Mouse (Mus musculus) midbrain, embryonic 12.5 days (tissue): Measurements from ENCODE around the gene Amdhd2. TPM values are rescaled to one million over a fixed set of nuclear protein-coding genes. Genes with fewer than 3 reads are reported as not detected.

Experiments
- ATAC-seq: fragments of 200-750 bp; cut with Nextera tagmentation; 2 replicates; pipeline ENCODE4 v1.8.0; 2017; ENCODE audit warnings: low read depth, moderate TSS enrichment, moderate library complexity; ENCODE audit not compliant: low FRiP score
- H3K27ac ChIP-seq: fragments of 300-500 bp; sonication (generic); replicated peaks from 2 replicates; pipeline ENCODE4 v1.5.1; 2016; ENCODE audit warnings: mild to moderate bottlenecking
- H3K27me3 ChIP-seq: fragments of 300-500 bp; sonication (generic); 2 replicates; pipeline ENCODE4 v1.6.1; 2016; ENCODE audit warnings: mild to moderate bottlenecking
- H3K36me3 ChIP-seq: fragments of 300-500 bp; sonication (generic); 2 replicates; pipeline ENCODE4 v1.6.1; 2016
- H3K4me1 ChIP-seq: fragments of 300-500 bp; sonication (generic); 2 replicates; pipeline ENCODE4 v1.6.1; 2016
- H3K4me2 ChIP-seq: fragments of 300-500 bp; sonication (generic); replicated peaks from 2 replicates; pipeline ENCODE4 v1.6.1; 2016; ENCODE audit warnings: mild to moderate bottlenecking, moderate library complexity
- H3K4me3 ChIP-seq: fragments of 300-500 bp; sonication (generic); 2 replicates; pipeline ENCODE4 v1.5.1; 2016; ENCODE audit warnings: mild to moderate bottlenecking
- H3K9ac ChIP-seq: fragments of 300-500 bp; sonication (generic); replicated peaks from 2 replicates; pipeline ENCODE4 v1.6.1; 2016; ENCODE audit warnings: mild to moderate bottlenecking, moderate library complexity
- H3K9me3 ChIP-seq: fragments of 300-500 bp; sonication (generic); 2 replicates; pipeline ENCODE4 v1.6.1; 2016; ENCODE audit warnings: mild to moderate bottlenecking
- WGBS: fragments of 180-500 bp; shearing (Covaris S2); methylation state at CpG from one replicate; pipeline ENCODE4 v1.1.7; 2016; 5-methylcytosine and 5-hydroxymethylcytosine counted together
- polyA plus RNA-seq: library from polyadenylated mRNA; unstranded; fragments of >200 nt; fragmentation: Nextera tagmentation; extraction: Ambion mirVana; gene quantifications from 2 replicates; pipeline ENCODE4 v1.2.1, GENCODE M21; 2016

Amdhd2 gene
- polyA plus RNA-seq, 1 experiment from 2014 or later, result 32.9 TPM

DNA sequence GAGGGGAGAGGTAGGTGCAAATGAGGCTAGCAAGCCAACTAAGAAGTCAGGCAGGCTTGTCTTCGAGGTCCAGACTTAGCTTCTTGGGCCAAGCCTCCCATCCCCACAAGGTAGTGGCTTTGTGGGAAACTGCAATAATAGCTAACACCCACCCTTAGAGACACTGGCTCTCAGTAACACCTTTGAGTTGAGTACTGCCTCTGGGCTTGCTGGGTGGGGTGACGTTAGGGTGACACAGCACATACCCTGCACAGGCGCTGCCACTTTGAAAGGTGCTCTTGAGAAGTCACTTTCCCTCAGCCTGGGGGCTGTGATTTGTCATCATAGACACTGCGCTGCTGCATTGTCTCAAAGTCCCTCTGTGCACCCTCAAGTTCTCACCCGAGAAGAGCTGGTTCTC lies 30.2 kb upstream of the Amdhd2 start:
- no peak overlapping the region for H3K4me3 ChIP-seq
- 0 out of 2 replicates have a peak, but pooled peaks cover 4% of the 10 kb centered on the region for H3K36me3 ChIP-seq
- no peak overlapping the region for H3K27ac ChIP-seq
- no peak overlapping the region for H3K4me2 ChIP-seq
- no peak overlapping the region for H3K9ac ChIP-seq
- H3K27me3 ChIP-seq, result no peaks in the 10 kb centered on the region
- ATAC-seq, result no peak
- no peaks in the 10 kb centered on the region for H3K9me3 ChIP-seq
- H3K4me1 ChIP-seq, result peaks cover 5% of the 10 kb centered on the region; the same call in 1 of the 2 replicates
- WGBS, result 90% methylated on average over 5 of the region's 5 CpGs

DNA sequence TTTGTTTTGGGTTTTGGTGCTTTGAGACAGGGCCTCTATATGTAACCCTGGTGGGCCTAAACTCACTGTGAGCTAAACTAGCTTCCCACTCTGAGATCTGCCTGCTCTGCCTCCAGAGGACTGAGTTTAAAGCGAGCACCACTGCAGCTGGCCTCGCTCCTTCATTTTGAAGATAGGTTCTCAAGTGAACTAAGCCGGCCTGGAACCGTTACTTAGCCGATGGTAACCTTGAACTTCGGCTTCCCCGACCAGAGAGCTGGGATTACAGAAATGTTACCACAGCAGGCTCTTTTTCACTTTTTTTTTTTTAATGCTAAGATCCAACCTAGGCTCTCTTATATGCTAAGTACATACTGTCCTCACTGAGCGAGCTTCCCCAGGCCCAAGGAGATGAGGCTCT lies 29.7 kb upstream of the Amdhd2 start:
- Histone ChIP-seq H3K27me3 (no peaks in the 10 kb centered on the region), H3K36me3 (0 out of 2 replicates have a peak, but pooled peaks cover 7% of the 10 kb centered on the region), H3K4me3 (no peak overlapping the region), H3K9ac (no peak overlapping the region), H3K9me3 (no peaks in the 10 kb centered on the region), H3K27ac (no peak overlapping the region), H3K4me2 (no peak overlapping the region), H3K4me1 (peaks cover 5% of the 10 kb centered on the region; the same call in 1 of the 2 replicates)
- no peak for ATAC-seq
- 92% methylated on average over 8 of the region's 8 CpGs for WGBS

DNA sequence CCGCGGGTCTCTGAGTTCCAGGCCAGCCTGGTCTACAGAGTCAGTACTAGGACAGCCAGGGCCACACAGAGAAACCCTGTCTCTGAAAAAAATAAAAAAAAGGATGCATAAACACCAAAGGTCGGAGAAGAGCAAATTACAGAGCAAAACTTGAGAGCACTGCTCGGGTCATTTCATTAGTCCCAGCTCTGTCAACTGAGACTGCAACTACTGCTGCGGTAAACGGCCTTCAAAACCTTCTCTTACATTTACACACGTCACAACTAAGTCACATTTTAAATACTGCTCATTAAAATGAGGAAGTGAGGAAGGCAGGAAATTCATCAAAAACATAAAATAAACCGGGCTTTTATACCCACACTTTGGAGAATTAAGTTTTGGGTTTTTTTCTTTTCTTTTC lies 29.3 kb upstream of the Amdhd2 start:
- 0 out of 2 replicates have a peak, but pooled peaks cover 7% of the 10 kb centered on the region for H3K36me3 ChIP-seq
- no peaks in the 10 kb centered on the region for H3K27me3 ChIP-seq
- ATAC-seq, result no peak
- WGBS, result 82% methylated on average over 8 of the region's 8 CpGs
- H3K4me3 ChIP-seq, result no peak overlapping the region
- H3K9ac ChIP-seq, result no peak overlapping the region
- H3K4me1 ChIP-seq, result peaks cover 5% of the 10 kb centered on the region; the same call in 1 of the 2 replicates
- no peak overlapping the region for H3K4me2 ChIP-seq
- H3K9me3 ChIP-seq, result no peaks in the 10 kb centered on the region
- no peak overlapping the region for H3K27ac ChIP-seq

- 84% methylated on average over 4 of the region's 4 CpGs for WGBS
- H3K27me3 ChIP-seq, result no peaks in the 10 kb centered on the region
- H3K4me2 ChIP-seq, result no peak overlapping the region
- no peak for ATAC-seq
- no peak overlapping the region for H3K4me3 ChIP-seq
- no peak overlapping the region for H3K9ac ChIP-seq
- H3K36me3 ChIP-seq, result 0 out of 2 replicates have a peak, but pooled peaks cover 7% of the 10 kb centered on the region
- peaks cover 5% of the 10 kb centered on the region; the same call in 1 of the 2 replicates for H3K4me1 ChIP-seq
- no peaks in the 10 kb centered on the region for H3K9me3 ChIP-seq
- no peak overlapping the region for H3K27ac ChIP-seq
These were observed 27.9 kb upstream of the Amdhd2 start for GRCm38 (mm10) chr17:24191481-24191880.

GRCm38 (mm10) chr17:24190934-24191333 lies 27.4 kb upstream of the Amdhd2 start:
- H3K4me2 ChIP-seq, result no peak overlapping the region
- no peak overlapping the region for H3K9ac ChIP-seq
- H3K27ac ChIP-seq, result no peak overlapping the region
- H3K9me3 ChIP-seq, result no peaks in the 10 kb centered on the region
- no peaks in the 10 kb centered on the region for H3K27me3 ChIP-seq
- peaks cover 7% of the 10 kb centered on the region; the same call in 1 of the 2 replicates for H3K36me3 ChIP-seq
- peaks cover 5% of the 10 kb centered on the region; the same call in 1 of the 2 replicates for H3K4me1 ChIP-seq
- WGBS, result 87% methylated on average over 2 of the region's 2 CpGs
- no peak for ATAC-seq
- H3K4me3 ChIP-seq, result no peak overlapping the region

- H3K27ac ChIP-seq, result no peak overlapping the region
- no peak overlapping the region for H3K4me3 ChIP-seq
- H3K4me2 ChIP-seq, result no peak overlapping the region
- 75% methylated on average over 3 of the region's 3 CpGs for WGBS
- H3K4me1 ChIP-seq, result peaks cover 5% of the 10 kb centered on the region
- H3K9ac ChIP-seq, result no peak overlapping the region
- H3K36me3 ChIP-seq, result no peaks in the 10 kb centered on the region
- no peak for ATAC-seq
- H3K27me3 ChIP-seq, result no peaks in the 10 kb centered on the region
- H3K9me3 ChIP-seq, result no peaks in the 10 kb centered on the region
These were observed 10.7 kb upstream of the Amdhd2 start for GRCm38 (mm10) chr17:24174259-24174658.

GRCm38 (mm10) chr17:24173423-24173822 lies 9.9 kb upstream of the Amdhd2 start:
- Histone ChIP-seq H3K36me3 (no peaks in the 10 kb centered on the region), H3K9me3 (no peaks in the 10 kb centered on the region), H3K4me1 (peaks cover 7% of the 10 kb centered on the region), H3K27me3 (no peaks in the 10 kb centered on the region), H3K4me2 (no peak overlapping the region), H3K9ac (no peak overlapping the region), H3K4me3 (no peak overlapping the region), H3K27ac (no peak overlapping the region)
- no peak for ATAC-seq
- WGBS, result under 1% methylated on average over 3 of the region's 3 CpGs

- peaks cover 19% of the 10 kb centered on the region for H3K4me1 ChIP-seq
- H3K4me3 ChIP-seq, result no peak overlapping the region
- no peaks in the 10 kb centered on the region for H3K27me3 ChIP-seq
- H3K9ac ChIP-seq, result 0 out of 2 replicates have a peak overlapping the region, but pooled peaks have one; percentile 11
- H3K27ac ChIP-seq, result no peak overlapping the region
- no peak overlapping the region for H3K4me2 ChIP-seq
- no peak for ATAC-seq
- no peaks in the 10 kb centered on the region for H3K9me3 ChIP-seq
- 83% methylated on average over 4 of the region's 4 CpGs for WGBS
- H3K36me3 ChIP-seq, result peaks cover 7% of the 10 kb centered on the region
These were observed 8.2 kb upstream of the Amdhd2 start for GRCm38 (mm10) chr17:24171738-24172137.

- H3K4me3 ChIP-seq, result no peak overlapping the region
- ATAC-seq, result no peak
- H3K36me3 ChIP-seq, result peaks cover 12% of the 10 kb centered on the region
- H3K4me2 ChIP-seq, result no peak overlapping the region
- H3K9ac ChIP-seq, result no peak overlapping the region
- peaks cover 19% of the 10 kb centered on the region for H3K4me1 ChIP-seq
- no peaks in the 10 kb centered on the region for H3K9me3 ChIP-seq
- no peak overlapping the region for H3K27ac ChIP-seq
- no peaks in the 10 kb centered on the region for H3K27me3 ChIP-seq
- WGBS, result 84% methylated on average over 5 of the region's 5 CpGs
These were observed 7.2 kb upstream of the Amdhd2 start for GRCm38 (mm10) chr17:24170729-24171128.

GRCm38 (mm10) chr17:24170125-24170524 lies 6.6 kb upstream of the Amdhd2 start:
- Histone ChIP-seq H3K4me1 (peaks cover 19% of the 10 kb centered on the region), H3K36me3 (peaks cover 15% of the 10 kb centered on the region), H3K4me3 (peak overlapping the region; percentile 95), H3K9ac (peak overlapping the region; percentile 94; the same call in 1 of the 2 replicates), H3K9me3 (no peaks in the 10 kb centered on the region), H3K27me3 (no peaks in the 10 kb centered on the region), H3K27ac (no peak overlapping the region), H3K4me2 (peak overlapping the region; percentile 89)
- WGBS, result 67% methylated on average over 3 of the region's 3 CpGs
- no peak for ATAC-seq

- WGBS, result under 1% methylated on average over 51 of the region's 58 CpGs
- Histone ChIP-seq H3K27me3 (no peaks in the 10 kb centered on the region), H3K9ac (peak within 1 kb of the TSS; percentile 94), H3K4me3 (peak within 1 kb of the TSS; percentile 95), H3K27ac (peak within 1 kb of the TSS; percentile 97), H3K9me3 (no peaks in the 10 kb centered on the region), H3K36me3 (peaks cover 20% of the 10 kb centered on the region), H3K4me2 (peak within 1 kb of the TSS; percentile 89), H3K4me1 (peaks cover 23% of the 10 kb centered on the region)
- peak; percentile 87 for ATAC-seq
These were observed 5.9 kb upstream of the Amdhd2 start, which contains the start of gene Atp6v0c for GRCm38 (mm10) chr17:24169317-24170065. Atp6v0c (minus strand) TSS chr17:24169702.

DNA sequence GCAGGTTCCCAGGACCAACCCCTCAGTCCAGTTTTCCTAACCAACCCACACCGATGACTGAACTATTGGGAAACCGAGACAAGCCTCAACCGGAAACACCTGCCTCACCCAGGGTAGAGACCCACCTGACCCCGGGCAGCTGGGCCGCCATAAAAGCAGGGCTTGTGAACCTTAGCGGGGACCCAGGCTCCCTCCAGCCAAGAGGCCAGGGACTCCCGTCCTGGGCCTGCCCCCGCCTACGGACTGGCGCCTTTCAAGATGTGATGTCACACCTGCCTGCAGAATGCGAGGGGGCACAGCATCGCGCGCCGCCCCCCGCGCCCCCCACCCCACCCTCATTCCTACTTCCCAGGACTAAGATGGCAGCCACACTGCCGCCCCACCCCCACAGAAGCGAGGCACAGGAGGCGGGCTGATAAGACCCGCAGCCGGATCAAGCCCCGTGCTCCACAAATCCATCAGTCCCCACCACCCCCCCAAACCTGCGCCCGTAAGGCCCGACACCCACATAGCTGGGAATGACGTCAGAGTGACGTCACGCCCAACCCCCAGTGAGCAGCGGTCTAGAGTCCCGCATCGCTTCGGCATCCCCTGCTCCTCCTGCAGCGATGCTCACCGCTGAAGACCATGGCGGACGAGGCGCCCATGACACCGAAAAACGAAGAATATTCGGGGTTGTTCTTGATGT lies 5.2 kb upstream of the Amdhd2 start:
- Histone ChIP-seq H3K27ac (peak overlapping the region; percentile 97), H3K4me1 (peaks cover 23% of the 10 kb centered on the region), H3K4me2 (peak overlapping the region; percentile 89), H3K9ac (peak overlapping the region; percentile 94), H3K36me3 (peaks cover 20% of the 10 kb centered on the region), H3K9me3 (no peaks in the 10 kb centered on the region), H3K4me3 (peak overlapping the region; percentile 95), H3K27me3 (no peaks in the 10 kb centered on the region)
- under 1% methylated on average over 37 of the region's 41 CpGs for WGBS
- peak; percentile 64 for ATAC-seq
